Mouse (Mus musculus): ENCODE measurements around the gene Rab12. TPM values are rescaled to one million over a fixed set of nuclear protein-coding genes. Genes with fewer than 3 reads are reported as not detected.
A peak's percentile ranks its signal among the peaks of the same experiment; 100 is the strongest.

The Rab12 gene
- polyA plus RNA-seq, 1 experiment from 2014 or later = 51.0 TPM

DNA sequence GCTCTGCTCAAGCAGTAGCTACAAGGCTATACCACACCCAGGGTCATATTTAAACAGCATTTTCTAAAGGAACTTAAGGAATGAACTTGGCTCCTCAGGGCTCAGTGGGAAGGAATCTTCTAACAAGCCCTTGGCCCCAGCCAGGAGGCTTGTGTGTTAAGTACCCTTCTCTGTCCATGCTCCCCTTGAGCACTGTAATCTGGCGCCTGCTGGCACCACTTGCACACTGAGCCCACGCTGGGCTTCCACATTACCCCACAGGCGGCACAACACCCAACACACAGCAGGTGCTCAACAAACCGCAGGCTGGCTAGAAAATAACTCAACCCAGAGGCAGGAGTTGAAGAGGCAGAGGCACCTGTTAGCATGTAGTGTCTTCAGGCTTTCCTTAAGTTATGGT is 2.6 kb downstream of the Rab12 start:
- H3K27ac ChIP-seq (replicated peaks) = no peak overlapping the region
- H3K4me3 ChIP-seq = no peak overlapping the region
- no peaks in the 10 kb centered on the region for H3K9me3 ChIP-seq
- ATAC-seq (ENCODE audit: low FRiP score, low read depth) = no peak
- H3K4me1 ChIP-seq = peaks cover 26% of the 10 kb centered on the region
- no peaks in the 10 kb centered on the region for H3K27me3 ChIP-seq
- H3K36me3 ChIP-seq = peaks cover 10% of the 10 kb centered on the region; the same call in 1 of the 2 replicates
- no peak overlapping the region for H3K4me2 ChIP-seq (replicated peaks)
- H3K9ac ChIP-seq (replicated peaks) = no peak overlapping the region
- 89% methylated on average over 4 of the region's 4 CpGs for WGBS

- 90% methylated on average over 10 of the region's 10 CpGs for WGBS
- no peak overlapping the region for H3K4me3 ChIP-seq
- peaks cover 32% of the 10 kb centered on the region for H3K4me1 ChIP-seq
- no peaks in the 10 kb centered on the region for H3K9me3 ChIP-seq
- no peak for ATAC-seq (ENCODE audit: low FRiP score, low read depth)
- H3K27me3 ChIP-seq = no peaks in the 10 kb centered on the region
- peaks cover 10% of the 10 kb centered on the region; the same call in 1 of the 2 replicates for H3K36me3 ChIP-seq
- H3K9ac ChIP-seq (replicated peaks) = no peak overlapping the region
- H3K27ac ChIP-seq (replicated peaks) = no peak overlapping the region
- no peak overlapping the region for H3K4me2 ChIP-seq (replicated peaks)
Measured at GRCm38 (mm10) chr17:66514288-66514995, 5.1 kb downstream of the Rab12 start.

GRCm38 (mm10) chr17:66512202-66512956 is 7.2 kb downstream of the Rab12 start:
- peaks cover 19% of the 10 kb centered on the region for H3K4me1 ChIP-seq
- no peaks in the 10 kb centered on the region for H3K27me3 ChIP-seq
- H3K27ac ChIP-seq (replicated peaks) = no peak overlapping the region
- no peak overlapping the region for H3K4me3 ChIP-seq
- peaks cover 12% of the 10 kb centered on the region; the same call in 1 of the 2 replicates for H3K36me3 ChIP-seq
- no peaks in the 10 kb centered on the region for H3K9me3 ChIP-seq
- no peak overlapping the region for H3K9ac ChIP-seq (replicated peaks)
- no peak overlapping the region for H3K4me2 ChIP-seq (replicated peaks)
- ATAC-seq (ENCODE audit: low FRiP score, low read depth) = peak; percentile 44; the same call in 1 of the 2 replicates
- WGBS = 87% methylated on average over 15 of the region's 15 CpGs

- peaks cover 16% of the 10 kb centered on the region for H3K36me3 ChIP-seq
- ATAC-seq (ENCODE audit: low FRiP score, low read depth) = no peak
- no peaks in the 10 kb centered on the region for H3K9me3 ChIP-seq
- peaks cover 11% of the 10 kb centered on the region; the same call in 1 of the 2 replicates for H3K4me1 ChIP-seq
- H3K4me3 ChIP-seq = no peak overlapping the region
- no peak overlapping the region for H3K4me2 ChIP-seq (replicated peaks)
- WGBS = 57% methylated on average over 10 of the region's 10 CpGs
- H3K27ac ChIP-seq (replicated peaks) = no peak overlapping the region
- H3K9ac ChIP-seq (replicated peaks) = no peak overlapping the region
- H3K27me3 ChIP-seq = no peaks in the 10 kb centered on the region
Measured at GRCm38 (mm10) chr17:66510221-66510683, 9.3 kb downstream of the Rab12 start.

DNA sequence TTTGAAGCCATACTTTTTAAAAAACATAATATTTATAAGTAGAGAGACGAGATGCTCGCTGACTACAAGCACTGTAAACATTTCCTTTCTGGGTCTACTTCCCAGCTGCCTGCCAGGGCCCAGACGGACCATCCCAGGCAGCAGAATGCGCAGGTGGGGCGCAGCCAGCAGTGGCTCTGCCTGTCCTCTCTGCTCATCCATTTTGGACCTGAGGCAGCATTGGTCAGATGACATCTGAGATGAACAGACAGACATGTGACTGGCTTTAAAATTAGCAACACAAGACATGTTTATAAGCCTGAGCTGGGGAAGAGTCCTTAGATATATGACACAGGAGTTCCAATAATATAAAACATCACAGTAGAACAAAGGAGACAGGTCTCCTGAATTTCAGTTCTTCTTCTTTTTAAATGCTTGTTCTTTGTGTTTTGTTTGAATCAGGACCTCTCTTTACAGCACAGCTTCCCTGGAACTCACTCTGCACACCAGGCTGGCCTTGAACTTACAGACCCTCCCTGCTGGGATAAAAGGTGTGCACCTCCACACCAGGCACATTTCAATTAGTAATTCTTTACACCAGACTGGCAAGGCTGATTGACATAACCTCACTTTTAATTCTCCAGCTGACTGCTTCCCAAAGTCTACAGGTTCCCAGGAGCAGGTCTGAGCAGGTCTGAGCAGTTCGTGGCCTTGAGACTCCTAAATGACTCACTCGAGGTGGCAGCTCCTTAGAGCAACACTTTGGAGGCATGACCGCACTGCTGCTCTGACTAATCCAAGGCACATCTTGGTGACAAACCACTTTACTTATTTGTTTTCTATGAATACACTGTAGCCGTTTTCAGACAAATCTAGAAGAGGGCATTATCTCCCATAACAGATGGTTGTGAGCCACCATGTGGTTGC is 12.2 kb downstream of the Rab12 start:
- WGBS = 92% methylated on average over 9 of the region's 9 CpGs
- peaks cover 32% of the 10 kb centered on the region for H3K36me3 ChIP-seq
- H3K9ac ChIP-seq (replicated peaks) = no peak overlapping the region
- H3K27me3 ChIP-seq = no peaks in the 10 kb centered on the region
- no peak overlapping the region for H3K4me3 ChIP-seq
- no peak overlapping the region for H3K27ac ChIP-seq (replicated peaks)
- no peak overlapping the region for H3K4me2 ChIP-seq (replicated peaks)
- no peaks in the 10 kb centered on the region for H3K9me3 ChIP-seq
- H3K4me1 ChIP-seq = peaks cover 11% of the 10 kb centered on the region; the same call in 1 of the 2 replicates
- ATAC-seq (ENCODE audit: low FRiP score, low read depth) = no peak

- Histone ChIP-seq H3K27ac (replicated peaks) (no peak overlapping the region), H3K4me2 (replicated peaks) (no peak overlapping the region), H3K27me3 (no peaks in the 10 kb centered on the region), H3K4me1 (peaks cover under 1% of the 10 kb centered on the region; the same call in 1 of the 2 replicates), H3K9ac (replicated peaks) (no peak overlapping the region), H3K9me3 (no peaks in the 10 kb centered on the region), H3K4me3 (no peak overlapping the region), H3K36me3 (peaks cover 41% of the 10 kb centered on the region)
- 96% methylated on average over 8 of the region's 8 CpGs for WGBS
- no peak for ATAC-seq (ENCODE audit: low FRiP score, low read depth)
Measured at GRCm38 (mm10) chr17:66504964-66505363, 14.6 kb downstream of the Rab12 start.

DNA sequence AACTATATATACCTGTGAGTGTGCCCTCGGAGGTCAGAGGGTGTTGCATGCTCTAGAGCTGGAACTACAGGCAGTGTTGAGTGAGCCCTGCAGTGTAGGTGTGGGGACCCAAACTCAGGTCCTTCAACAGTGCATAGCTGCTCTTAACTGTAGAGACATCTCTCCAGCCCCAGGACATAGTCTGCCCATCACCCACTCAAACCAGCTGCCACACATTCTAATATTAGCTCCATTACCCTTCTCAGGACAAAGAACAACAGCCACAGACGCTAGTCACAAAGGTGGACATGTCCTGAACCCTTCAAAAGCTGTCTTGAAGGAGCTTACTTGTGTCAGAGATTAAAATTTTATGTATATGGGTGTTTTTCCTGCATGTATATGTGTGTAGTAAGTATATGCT is 15.3 kb downstream of the Rab12 start:
- Histone ChIP-seq H3K9me3 (no peaks in the 10 kb centered on the region), H3K27ac (replicated peaks) (no peak overlapping the region), H3K27me3 (no peaks in the 10 kb centered on the region), H3K9ac (replicated peaks) (no peak overlapping the region), H3K4me1 (no peaks in the 10 kb centered on the region), H3K4me2 (replicated peaks) (no peak overlapping the region), H3K36me3 (peaks cover 48% of the 10 kb centered on the region), H3K4me3 (no peak overlapping the region)
- 94% methylated on average over 2 of the region's 2 CpGs for WGBS
- ATAC-seq (ENCODE audit: low FRiP score, low read depth) = no peak

DNA sequence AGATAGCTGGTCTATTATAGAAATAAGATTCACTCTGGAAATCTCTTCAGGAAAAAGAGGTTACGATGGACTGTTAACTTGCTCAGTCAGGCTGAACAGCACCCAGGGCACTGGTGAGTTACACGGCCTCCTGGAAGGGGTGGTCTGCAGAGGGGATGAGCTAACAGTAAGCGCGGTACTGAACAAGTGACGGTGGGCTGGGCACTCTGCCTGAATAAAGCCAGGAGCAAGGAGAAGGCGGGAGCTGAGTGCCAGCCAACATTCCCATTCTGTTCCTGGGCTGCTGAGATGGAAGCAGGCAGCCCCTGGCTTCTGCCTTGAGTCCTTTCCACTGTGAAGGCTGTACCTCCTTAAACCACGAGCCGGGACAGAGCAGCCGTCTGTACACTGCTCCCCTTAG is 16.1 kb downstream of the Rab12 start:
- Histone ChIP-seq H3K4me1 (no peaks in the 10 kb centered on the region), H3K27ac (replicated peaks) (no peak overlapping the region), H3K4me2 (replicated peaks) (no peak overlapping the region), H3K27me3 (no peaks in the 10 kb centered on the region), H3K4me3 (no peak overlapping the region), H3K9me3 (no peaks in the 10 kb centered on the region), H3K9ac (replicated peaks) (no peak overlapping the region), H3K36me3 (peaks cover 56% of the 10 kb centered on the region)
- WGBS = 89% methylated on average over 9 of the region's 9 CpGs
- ATAC-seq (ENCODE audit: low FRiP score, low read depth) = no peak

DNA sequence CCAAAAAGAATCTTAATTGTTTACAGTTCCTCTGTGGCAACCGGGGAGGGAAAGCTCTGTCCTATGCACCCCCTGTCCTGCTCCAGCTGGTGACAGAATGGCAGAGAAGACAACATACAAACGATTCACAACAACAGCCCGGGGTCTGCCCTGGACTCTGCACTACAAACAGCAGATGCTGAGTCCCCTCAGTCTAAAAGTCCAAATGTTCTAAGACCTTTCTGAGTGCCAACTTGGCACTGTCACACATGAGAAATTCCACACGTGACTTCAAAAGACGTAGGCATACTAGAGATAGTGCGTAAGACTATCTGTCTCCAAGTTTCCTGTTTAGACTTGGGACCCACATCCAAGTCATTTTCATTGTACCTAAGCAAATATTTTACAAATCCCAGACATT is 16.7 kb downstream of the Rab12 start:
- no peak for ATAC-seq (ENCODE audit: low FRiP score, low read depth)
- no peaks in the 10 kb centered on the region for H3K4me1 ChIP-seq
- H3K27ac ChIP-seq (replicated peaks) = no peak overlapping the region
- H3K9ac ChIP-seq (replicated peaks) = no peak overlapping the region
- H3K9me3 ChIP-seq = no peaks in the 10 kb centered on the region
- no peaks in the 10 kb centered on the region for H3K27me3 ChIP-seq
- no peak overlapping the region for H3K4me3 ChIP-seq
- peaks cover 62% of the 10 kb centered on the region for H3K36me3 ChIP-seq
- H3K4me2 ChIP-seq (replicated peaks) = no peak overlapping the region
- 90% methylated on average over 6 of the region's 6 CpGs for WGBS

GRCm38 (mm10) chr17:66498598-66498997 is 20.9 kb downstream of the Rab12 start:
- no peaks in the 10 kb centered on the region for H3K4me1 ChIP-seq
- no peak overlapping the region for H3K4me2 ChIP-seq (replicated peaks)
- H3K9me3 ChIP-seq = no peaks in the 10 kb centered on the region
- H3K27ac ChIP-seq (replicated peaks) = no peak overlapping the region
- peaks cover 75% of the 10 kb centered on the region for H3K36me3 ChIP-seq
- 89% methylated on average over 14 of the region's 14 CpGs for WGBS
- H3K4me3 ChIP-seq = no peak overlapping the region
- H3K27me3 ChIP-seq = no peaks in the 10 kb centered on the region
- ATAC-seq (ENCODE audit: low FRiP score, low read depth) = no peak
- H3K9ac ChIP-seq (replicated peaks) = no peak overlapping the region

DNA sequence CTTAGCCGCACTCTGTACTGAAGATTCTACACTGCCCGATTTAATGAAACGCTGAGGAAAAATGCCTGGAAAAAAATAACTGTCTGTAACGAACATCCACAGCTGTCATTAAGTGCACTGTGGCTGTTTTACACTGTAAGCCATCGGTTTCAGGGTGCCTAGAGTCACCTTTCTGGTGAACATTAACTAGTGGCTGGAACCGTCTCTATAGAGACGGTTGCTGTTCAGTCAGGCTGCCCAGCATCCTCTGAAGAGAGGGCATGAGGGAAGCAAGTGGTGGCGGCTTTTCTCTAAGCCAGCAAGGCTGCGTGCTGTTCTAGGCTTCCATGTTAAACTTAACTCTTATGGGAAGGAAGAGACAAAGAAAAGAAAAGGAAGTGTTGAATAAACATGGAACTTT is 22.9 kb downstream of the Rab12 start:
- no peak for ATAC-seq (ENCODE audit: low FRiP score, low read depth)
- no peaks in the 10 kb centered on the region for H3K9me3 ChIP-seq
- no peak overlapping the region for H3K27ac ChIP-seq (replicated peaks)
- H3K4me1 ChIP-seq = no peaks in the 10 kb centered on the region
- no peaks in the 10 kb centered on the region for H3K27me3 ChIP-seq
- H3K36me3 ChIP-seq = peaks cover 74% of the 10 kb centered on the region
- no peak overlapping the region for H3K9ac ChIP-seq (replicated peaks)
- WGBS = 95% methylated on average over 9 of the region's 9 CpGs
- no peak overlapping the region for H3K4me2 ChIP-seq (replicated peaks)
- no peak overlapping the region for H3K4me3 ChIP-seq
